Mouse (Mus musculus) lung, embryonic 16.5 days (tissue): Measurements from ENCODE around the gene Noc2l. TPM values are rescaled to one million over a fixed set of nuclear protein-coding genes. Genes with fewer than 3 reads are reported as not detected.

ENCODE experiments used
- ATAC-seq: fragments of 200-750 bp; cut with Nextera tagmentation; 2 replicates; pipeline ENCODE4 v1.8.0; 2017; ENCODE audit warnings: low read depth, mild to moderate bottlenecking, moderate library complexity
- H3K27ac ChIP-seq: fragments of 300-500 bp; sonication (generic); 2 replicates; pipeline ENCODE4 v1.5.1; 2014; ENCODE audit warnings: mild to moderate bottlenecking, control low read depth, low read length
- H3K27me3 ChIP-seq: fragments of 300-500 bp; sonication (generic); 2 replicates; pipeline ENCODE4 v1.6.1; 2014; ENCODE audit warnings: low read depth, low read length, mixed read lengths; ENCODE audit not compliant: control insufficient read depth, insufficient read depth
- H3K36me3 ChIP-seq: fragments of 300-500 bp; sonication (generic); 2 replicates; pipeline ENCODE4 v1.6.1; 2014; ENCODE audit warnings: low read length; ENCODE audit not compliant: control insufficient read depth, insufficient read depth
- H3K4me1 ChIP-seq: fragments of 300-500 bp; sonication (generic); replicated peaks from 2 replicates; pipeline ENCODE4 v1.6.1; 2014; ENCODE audit warnings: low read length, mixed read lengths; ENCODE audit not compliant: control insufficient read depth, insufficient read depth
- H3K4me2 ChIP-seq: fragments of 300-500 bp; sonication (generic); 2 replicates; pipeline ENCODE4 v1.6.1; 2014; ENCODE audit warnings: low read depth, low read length, control low read depth
- H3K4me3 ChIP-seq: fragments of 300-500 bp; sonication (generic); 2 replicates; pipeline ENCODE4 v1.5.1; 2014; ENCODE audit warnings: mild to moderate bottlenecking, low read length, control low read depth
- H3K9ac ChIP-seq: fragments of 300-500 bp; sonication (generic); 2 replicates; pipeline ENCODE4 v1.6.1; 2014; ENCODE audit warnings: low read length, control low read depth
- H3K9me3 ChIP-seq: fragments of 300-500 bp; sonication (generic); 2 replicates; pipeline ENCODE4 v1.6.1; 2016; ENCODE audit warnings: low read length; ENCODE audit not compliant: control insufficient read depth
- WGBS: fragments of 180-500 bp; shearing (Covaris S2); extraction: QIAGEN DNeasy Blood & Tissue Kit; methylation state at CpG from one replicate; pipeline ENCODE4 v1.1.7; 2014; 5-methylcytosine and 5-hydroxymethylcytosine counted together
- microRNA-seq: library from miRNA; unstranded; fragments of <30 nt; microRNA quantifications from one replicate; pipeline ENCODE4, GENCODE M21; 2016
- polyA plus RNA-seq: library from polyadenylated mRNA; unstranded; fragments of >200 nt; fragmentation: Nextera tagmentation; extraction: Ambion mirVana; gene quantifications from 2 replicates; pipeline ENCODE4 v1.2.1, GENCODE M21; 2015

Noc2l gene
- polyA plus RNA-seq, 1 experiment from 2014 or later: 51.3 TPM

DNA sequence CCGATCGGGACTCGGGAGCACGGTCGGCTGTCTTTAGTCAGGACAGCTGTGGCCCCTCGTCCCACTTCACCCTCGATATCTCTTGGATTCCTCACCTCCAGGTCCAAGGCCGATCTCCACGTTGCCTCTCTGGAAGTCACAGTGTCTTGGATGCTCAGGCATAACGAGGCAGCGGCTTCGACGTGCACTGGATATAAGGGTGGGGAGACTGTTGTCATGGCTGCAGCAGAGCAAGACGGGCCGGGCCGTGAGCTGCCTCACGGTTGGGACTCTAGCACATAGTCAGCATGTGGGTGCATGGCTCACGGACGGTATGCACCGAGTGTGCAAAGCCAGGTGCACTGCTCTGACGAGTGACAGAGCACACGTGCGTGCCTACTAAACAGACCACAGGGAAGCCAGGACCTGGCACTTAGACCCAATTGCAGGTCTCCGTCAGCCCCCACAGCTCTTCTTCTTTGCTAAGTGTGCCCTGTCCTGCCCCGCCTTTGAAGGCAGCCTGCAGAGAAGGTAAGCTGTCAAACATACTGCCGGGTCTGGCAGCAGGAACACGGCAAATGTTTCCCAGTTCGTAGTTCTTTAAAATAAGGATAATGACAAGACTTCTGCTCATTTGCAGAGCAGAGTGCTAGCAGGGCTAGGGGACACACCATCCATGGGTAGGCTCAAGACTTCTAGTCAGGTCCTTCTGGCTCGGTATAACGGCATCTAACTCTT, 18.7 kb downstream of the Noc2l start:
- peak; percentile 56; the same call in 1 of the 2 replicates for ATAC-seq
- 2% methylated on average over 30 of the region's 30 CpGs for WGBS

DNA sequence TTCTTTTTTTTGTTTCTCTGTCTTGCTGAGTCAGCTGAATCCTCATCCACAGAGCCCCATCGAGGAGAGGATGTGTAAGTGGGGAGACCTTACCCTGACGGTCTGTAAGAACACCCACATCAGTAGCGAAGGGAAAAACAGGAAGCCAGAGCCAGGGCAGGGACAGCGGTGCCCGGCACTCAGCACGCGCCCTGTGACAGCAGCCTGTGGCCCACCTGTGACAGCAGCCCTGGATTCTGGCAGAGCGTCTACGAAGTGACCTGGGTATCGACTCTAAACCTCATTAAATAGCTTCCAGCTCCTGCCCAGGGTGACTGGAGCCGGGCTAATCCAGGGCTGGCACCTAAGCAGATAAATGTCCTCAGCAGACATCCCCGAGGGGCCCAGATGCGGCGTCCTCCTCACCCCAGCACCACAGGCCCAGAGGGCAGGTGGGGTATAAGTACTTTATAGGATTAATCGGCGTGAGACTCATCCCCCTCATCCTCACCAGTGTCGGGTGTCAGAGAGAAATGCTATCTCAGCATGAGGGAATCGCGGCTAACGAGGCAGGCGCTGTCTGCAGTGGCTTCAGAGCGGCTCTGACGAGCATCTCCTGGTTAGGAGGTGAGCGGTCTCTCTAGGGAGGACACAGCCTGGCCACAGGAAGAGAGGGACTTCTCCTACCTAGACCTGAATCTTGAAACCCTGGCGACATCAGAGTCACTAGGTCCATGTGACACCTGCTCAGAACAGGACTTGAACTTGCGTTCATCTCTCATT, 19.4 kb downstream of the Noc2l start, which contains the start of gene Samd11:
TSS of gene Samd11 (minus strand) at position 580 of the 762 bp plus-strand sequence.
- H3K27ac ChIP-seq: no peak within 1 kb of the TSS

More for the DNA sequence above, 18.7 kb downstream of the Noc2l start:
- Histone ChIP-seq H3K36me3 (no peaks in the 10 kb centered on the region), H3K9ac (peak overlapping the region; percentile 42; the same call in 1 of the 2 replicates), H3K27me3 (peaks cover 17% of the 10 kb centered on the region), H3K4me3 (peak overlapping the region; percentile 32), H3K4me1 (peaks cover 4% of the 10 kb centered on the region), H3K4me2 (peak overlapping the region; percentile 49), H3K27ac (no peak overlapping the region), H3K9me3 (no peaks in the 10 kb centered on the region)

More for the DNA sequence above, 19.4 kb downstream of the Noc2l start, which contains the start of gene Samd11:
- Histone ChIP-seq H3K4me3 (peak within 1 kb of the TSS; percentile 32), H3K27me3 (peaks cover 17% of the 10 kb centered on the region), H3K4me2 (peak within 1 kb of the TSS; percentile 49), H3K9ac (no peak within 1 kb of the TSS), H3K9me3 (no peaks in the 10 kb centered on the region), H3K4me1 (peaks cover 4% of the 10 kb centered on the region), H3K36me3 (no peaks in the 10 kb centered on the region)
- ATAC-seq: no peak
- 6% methylated on average over 26 of the region's 26 CpGs for WGBS

Small RNAs within 50 kb of the gene (microRNA-seq; reads per million reads assigned to microRNA genes)
- gene Mir7658: 4.1 reads per million, percentile 16 among the genes with 10 or more reads in this experiment

Other genes with a start within 250 kb of the Noc2l start
- gene B3galt6, start 243.4 kb upstream of the Noc2l start, polyA plus RNA-seq: 12.2 and 12.8 TPM in 2 replicates
- gene Sdf4, start 243.1 kb upstream of the Noc2l start, polyA plus RNA-seq: 156 and 162 TPM in 2 replicates
- gene Tnfrsf4, start 222.2 kb upstream of the Noc2l start, polyA plus RNA-seq: 1.1 and 2.4 TPM in 2 replicates
- 1.5 and 2.3 TPM in 2 replicates for gene Tnfrsf18, start 209.8 kb upstream of the Noc2l start, polyA plus RNA-seq
- 2.8 and 4.0 TPM in 2 replicates for gene Ttll10, start 176.6 kb upstream of the Noc2l start, polyA plus RNA-seq
- gene 9430015G10Rik, start 126.0 kb upstream of the Noc2l start, polyA plus RNA-seq: 37.9 and 42.0 TPM in 2 replicates
- 0.24 and 0.33 TPM in 2 replicates for gene Rnf223, start 105.5 kb upstream of the Noc2l start, polyA plus RNA-seq
- 85.6 and 86.5 TPM in 2 replicates for gene Agrn, start 38.5 kb upstream of the Noc2l start, polyA plus RNA-seq
- gene Isg15, start 35.2 kb upstream of the Noc2l start, polyA plus RNA-seq: 1.7 and 3.1 TPM in 2 replicates
- gene AW011738, start 32.7 kb upstream of the Noc2l start, polyA plus RNA-seq: 2.9 and 3.4 TPM in 2 replicates
- 0.45 and 0.91 TPM in 2 replicates for gene Perm1, start 20.1 kb upstream of the Noc2l start, polyA plus RNA-seq
- 18.5 and 22.8 TPM in 2 replicates for gene Plekhn1, start 1.2 kb upstream of the Noc2l start, polyA plus RNA-seq
- 0.29 and 0.72 TPM in 2 replicates for gene Samd11, start 19.6 kb downstream of the Noc2l start, polyA plus RNA-seq
- gene Vmn2r-ps159, start 95.1 kb downstream of the Noc2l start, polyA plus RNA-seq: not detected in 2 replicates